Mouse (Mus musculus): ENCODE results near the gene Tmem156. TPM values are rescaled to one million over a fixed set of nuclear protein-coding genes. Genes with fewer than 3 reads are reported as not detected.

Tmem156 gene
- polyA plus RNA-seq, 1 experiment from 2014 or later, result 0.22 TPM

DNA sequence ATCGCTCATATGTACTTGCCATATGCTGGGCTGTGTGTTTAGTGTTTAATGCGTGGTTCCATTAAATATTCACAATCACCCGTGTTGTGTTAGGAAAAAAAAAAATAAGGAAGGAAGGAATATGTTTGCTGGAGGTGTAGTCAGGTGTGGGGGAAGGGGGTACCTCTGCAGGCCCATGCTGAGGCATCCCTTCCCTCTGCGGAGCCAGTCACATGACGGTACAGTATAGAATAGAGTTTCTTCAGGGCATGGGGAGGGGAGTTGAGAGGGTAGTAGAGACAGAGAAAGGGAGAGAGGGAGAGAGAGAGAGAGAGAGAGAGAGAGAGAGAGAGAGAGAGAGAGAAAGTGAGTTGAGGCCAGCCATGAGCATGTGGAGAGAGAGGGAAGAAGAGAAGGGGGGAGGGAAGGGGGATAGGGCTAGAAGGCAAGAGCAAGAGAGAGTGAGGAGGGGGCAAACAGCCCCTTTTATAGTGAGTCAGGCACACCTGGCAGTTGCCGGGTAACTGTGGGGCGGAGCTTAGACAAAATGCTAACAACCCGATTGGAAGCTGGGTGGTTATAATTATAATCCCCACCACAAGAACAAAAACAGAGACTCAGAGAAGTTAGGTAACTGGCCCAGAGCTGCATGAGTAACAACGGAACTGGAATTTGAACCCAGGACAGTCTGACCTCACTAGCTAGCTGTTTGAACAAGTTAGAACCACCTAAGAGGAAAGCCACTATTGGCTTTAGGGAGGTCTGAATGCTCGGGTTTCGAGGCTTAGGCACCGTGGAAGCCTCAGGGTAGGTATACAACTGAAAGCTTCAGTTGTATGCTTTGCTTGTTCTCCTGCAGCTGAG, 45.3 kb downstream of the Tmem156 start:
- H3K9me3 ChIP-seq (ENCODE audit: control insufficient read depth, low read length), result 0 out of 2 replicates have a peak, but pooled peaks cover 2% of the 10 kb centered on the region
- WGBS, result 46% methylated on average over 12 of the region's 12 CpGs
- H3K9ac ChIP-seq (replicated peaks; ENCODE audit: low read depth, low read length), result no peak overlapping the region
- peak; percentile 61 for ATAC-seq
- peaks cover 19% of the 10 kb centered on the region for H3K4me1 ChIP-seq (replicated peaks; ENCODE audit: control insufficient read depth, insufficient read depth, low read length)
- no peaks in the 10 kb centered on the region for H3K36me3 ChIP-seq (ENCODE audit: control insufficient read depth, insufficient read depth)
- H3K4me3 ChIP-seq (replicated peaks; ENCODE audit: low read length), result no peak overlapping the region
- H3K4me2 ChIP-seq (ENCODE audit: low read length), result peak overlapping the region; percentile 25; the same call in 1 of the 2 replicates
- no peaks in the 10 kb centered on the region for H3K27me3 ChIP-seq (replicated peaks; ENCODE audit: control insufficient read depth, insufficient read depth, low read length)
- peak overlapping the region; percentile 78 for H3K27ac ChIP-seq (ENCODE audit: low read length)

DNA sequence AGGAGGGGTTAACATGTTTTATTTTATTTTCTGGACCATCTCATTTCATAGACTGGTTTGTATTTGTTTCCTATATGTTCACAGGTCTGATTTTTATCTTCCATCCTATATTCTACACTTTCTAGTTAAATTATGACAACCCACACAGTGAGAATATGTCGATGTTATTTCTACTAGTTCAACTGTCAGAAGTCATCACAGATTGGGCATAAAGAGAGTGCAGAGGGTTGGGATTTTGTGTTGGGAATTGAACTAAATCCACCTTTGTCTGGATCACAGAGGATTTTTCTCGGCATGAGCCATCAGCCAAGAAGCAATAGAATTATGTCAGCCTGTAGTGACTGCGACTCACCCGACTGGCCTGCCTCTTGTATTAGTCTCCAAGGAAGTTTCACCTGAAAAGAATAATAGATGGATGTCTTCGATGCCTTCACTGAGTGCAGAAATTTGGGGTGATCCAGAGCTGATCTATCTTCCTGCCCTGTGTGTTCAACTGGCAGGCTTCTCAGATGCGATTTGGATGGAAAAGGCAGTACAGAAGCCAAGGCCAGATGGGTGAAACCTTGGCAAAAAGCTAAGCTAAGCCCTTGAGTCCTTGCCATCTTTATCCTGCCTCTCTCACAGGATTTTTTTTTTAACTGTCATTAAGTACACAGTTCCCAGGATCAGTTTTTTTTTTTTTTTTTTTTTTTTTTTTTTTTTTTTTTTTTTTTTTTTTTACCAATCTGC, 46.1 kb downstream of the Tmem156 start:
- Histone ChIP-seq H3K4me1 (replicated peaks; ENCODE audit: control insufficient read depth, insufficient read depth, low read length) (peaks cover 19% of the 10 kb centered on the region), H3K36me3 (ENCODE audit: control insufficient read depth, insufficient read depth) (no peaks in the 10 kb centered on the region), H3K4me2 (ENCODE audit: low read length) (no peak overlapping the region), H3K27ac (ENCODE audit: low read length) (peak overlapping the region; percentile 90), H3K27me3 (replicated peaks; ENCODE audit: control insufficient read depth, insufficient read depth, low read length) (no peaks in the 10 kb centered on the region), H3K9me3 (ENCODE audit: control insufficient read depth, low read length) (0 out of 2 replicates have a peak, but pooled peaks cover 2% of the 10 kb centered on the region), H3K4me3 (replicated peaks; ENCODE audit: low read length) (no peak overlapping the region), H3K9ac (replicated peaks; ENCODE audit: low read depth, low read length) (no peak overlapping the region)
- ATAC-seq, result peak; percentile 73
- 43% methylated on average over 6 of the region's 6 CpGs for WGBS

DNA sequence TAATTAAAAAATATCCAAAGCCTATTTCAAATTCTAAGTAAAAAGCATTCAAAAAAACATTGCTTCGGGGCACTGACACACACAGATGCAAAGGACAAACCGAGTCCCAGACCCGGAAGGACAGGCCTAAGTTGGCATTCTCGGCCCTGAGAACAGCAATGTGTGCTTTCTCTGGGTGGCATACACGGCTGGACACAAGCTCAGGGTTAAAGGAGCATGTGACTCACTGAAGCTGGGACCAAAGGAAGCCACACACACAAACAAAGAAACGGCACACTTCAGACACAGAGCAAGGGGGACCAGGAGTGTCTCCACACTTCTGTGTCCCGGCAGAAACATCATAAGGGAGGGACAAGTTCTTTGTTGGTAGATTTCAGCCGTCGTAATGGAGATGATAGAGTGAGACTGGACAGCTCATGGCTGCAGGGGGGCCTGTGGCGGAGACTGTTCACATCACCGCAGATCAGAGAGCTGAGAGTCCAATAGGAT, 48.5 kb downstream of the Tmem156 start:
- no peak overlapping the region for H3K4me2 ChIP-seq (ENCODE audit: low read length)
- WGBS, result 62% methylated on average over 11 of the region's 11 CpGs
- no peaks in the 10 kb centered on the region for H3K27me3 ChIP-seq (replicated peaks; ENCODE audit: control insufficient read depth, insufficient read depth, low read length)
- H3K36me3 ChIP-seq (ENCODE audit: control insufficient read depth, insufficient read depth), result no peaks in the 10 kb centered on the region
- H3K4me1 ChIP-seq (replicated peaks; ENCODE audit: control insufficient read depth, insufficient read depth, low read length), result peaks cover 29% of the 10 kb centered on the region
- no peak overlapping the region for H3K4me3 ChIP-seq (replicated peaks; ENCODE audit: low read length)
- H3K9me3 ChIP-seq (ENCODE audit: control insufficient read depth, low read length), result no peaks in the 10 kb centered on the region
- H3K9ac ChIP-seq (replicated peaks; ENCODE audit: low read depth, low read length), result no peak overlapping the region
- ATAC-seq, result no peak
- 0 out of 2 replicates have a peak overlapping the region, but pooled peaks have one; percentile 2 for H3K27ac ChIP-seq (ENCODE audit: low read length)

DNA sequence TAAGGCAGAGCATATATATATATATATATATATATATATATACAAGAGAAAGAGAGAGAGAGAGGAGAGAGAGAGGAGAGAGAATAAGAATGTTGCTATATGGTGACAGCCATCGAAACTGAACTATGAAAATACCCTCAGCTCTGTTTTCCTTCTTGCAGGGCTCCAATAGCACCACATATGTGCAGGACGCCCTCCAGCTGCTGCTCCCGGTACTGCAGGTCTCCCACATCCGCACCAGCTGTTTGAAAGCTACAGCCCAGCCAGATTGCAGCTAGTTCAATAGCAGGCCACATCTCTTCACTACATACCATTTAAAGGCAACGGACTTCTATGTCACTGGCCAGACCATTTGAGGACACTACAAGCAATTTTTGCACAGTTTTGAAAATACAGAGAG, 51.5 kb downstream of the Tmem156 start:
- Histone ChIP-seq H3K4me3 (replicated peaks; ENCODE audit: low read length) (no peak overlapping the region), H3K4me1 (replicated peaks; ENCODE audit: control insufficient read depth, insufficient read depth, low read length) (peaks cover 22% of the 10 kb centered on the region), H3K27ac (ENCODE audit: low read length) (no peak overlapping the region), H3K9me3 (ENCODE audit: control insufficient read depth, low read length) (no peaks in the 10 kb centered on the region), H3K4me2 (ENCODE audit: low read length) (no peak overlapping the region), H3K27me3 (replicated peaks; ENCODE audit: control insufficient read depth, insufficient read depth, low read length) (no peaks in the 10 kb centered on the region), H3K36me3 (ENCODE audit: control insufficient read depth, insufficient read depth) (no peaks in the 10 kb centered on the region), H3K9ac (replicated peaks; ENCODE audit: low read depth, low read length) (no peak overlapping the region)
- 64% methylated on average over 5 of the region's 5 CpGs for WGBS
- no peak for ATAC-seq

DNA sequence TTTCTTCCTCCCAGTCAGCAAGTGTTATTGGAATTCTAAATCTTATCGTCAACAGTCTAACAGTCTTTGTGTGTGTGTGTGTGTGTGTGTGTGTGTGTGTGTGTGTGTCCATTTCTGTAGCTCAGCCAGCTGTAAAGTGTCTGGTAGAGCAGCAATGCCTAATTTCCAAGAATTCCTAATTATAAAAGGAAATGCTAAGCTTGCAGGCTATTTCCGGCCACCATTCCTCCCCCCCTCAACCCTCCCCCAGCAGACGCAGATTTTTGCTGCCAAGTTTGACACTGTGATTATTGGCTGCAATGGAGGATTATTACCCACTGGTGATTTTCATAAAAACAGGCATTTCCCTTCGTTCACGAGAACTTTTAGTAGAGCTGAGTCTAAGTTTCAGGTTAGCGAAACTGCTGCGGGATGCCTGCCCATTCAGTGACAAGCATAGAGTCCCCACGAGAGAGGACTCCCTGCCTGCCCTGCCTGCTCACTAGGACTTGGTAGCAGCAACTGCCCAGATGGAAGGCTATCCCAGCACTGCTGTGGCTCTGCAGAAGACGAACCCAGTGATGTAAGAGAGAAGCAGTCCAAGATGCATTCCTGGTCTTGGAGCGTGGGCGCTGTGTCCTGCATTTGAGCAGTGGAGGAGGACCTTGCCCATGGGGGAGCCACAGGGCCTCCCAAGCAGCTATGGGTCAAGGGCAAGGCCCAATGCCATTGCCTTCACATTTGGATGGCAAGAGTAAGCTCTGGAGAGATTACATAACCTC, 52.9 kb downstream of the Tmem156 start:
- 52% methylated on average over 11 of the region's 11 CpGs for WGBS
- Histone ChIP-seq H3K4me1 (replicated peaks; ENCODE audit: control insufficient read depth, insufficient read depth, low read length) (peaks cover 20% of the 10 kb centered on the region), H3K4me2 (ENCODE audit: low read length) (no peak overlapping the region), H3K27me3 (replicated peaks; ENCODE audit: control insufficient read depth, insufficient read depth, low read length) (no peaks in the 10 kb centered on the region), H3K9me3 (ENCODE audit: control insufficient read depth, low read length) (no peaks in the 10 kb centered on the region), H3K4me3 (replicated peaks; ENCODE audit: low read length) (no peak overlapping the region), H3K9ac (replicated peaks; ENCODE audit: low read depth, low read length) (no peak overlapping the region), H3K36me3 (ENCODE audit: control insufficient read depth, insufficient read depth) (no peaks in the 10 kb centered on the region), H3K27ac (ENCODE audit: low read length) (peak overlapping the region; percentile 39)
- ATAC-seq, result peak; percentile 38

DNA sequence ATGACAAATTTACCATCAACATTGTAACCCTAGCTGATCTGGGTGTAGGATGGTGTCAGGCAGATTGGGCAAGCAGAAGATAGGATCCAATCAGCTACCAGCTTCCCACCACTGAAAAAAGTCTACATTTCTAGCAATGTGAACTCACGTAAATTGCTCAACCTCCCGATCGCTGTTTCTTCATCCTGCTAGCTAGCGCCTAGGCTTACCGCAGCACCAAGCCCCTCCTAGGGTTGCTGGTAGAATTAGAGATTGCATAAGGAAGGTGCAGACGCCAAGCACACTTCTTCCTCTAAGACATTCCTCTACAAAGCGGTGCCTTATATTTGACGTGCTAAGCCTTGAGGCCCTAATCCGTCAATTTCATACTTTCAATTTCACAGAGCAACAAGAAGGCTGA, 53.6 kb downstream of the Tmem156 start:
- Histone ChIP-seq H3K4me3 (replicated peaks; ENCODE audit: low read length) (no peak overlapping the region), H3K4me2 (ENCODE audit: low read length) (no peak overlapping the region), H3K9ac (replicated peaks; ENCODE audit: low read depth, low read length) (no peak overlapping the region), H3K36me3 (ENCODE audit: control insufficient read depth, insufficient read depth) (no peaks in the 10 kb centered on the region), H3K9me3 (ENCODE audit: control insufficient read depth, low read length) (no peaks in the 10 kb centered on the region), H3K4me1 (replicated peaks; ENCODE audit: control insufficient read depth, insufficient read depth, low read length) (peaks cover 20% of the 10 kb centered on the region), H3K27me3 (replicated peaks; ENCODE audit: control insufficient read depth, insufficient read depth, low read length) (no peaks in the 10 kb centered on the region), H3K27ac (ENCODE audit: low read length) (peak overlapping the region; percentile 13)
- WGBS, result 74% methylated on average over 9 of the region's 9 CpGs
- ATAC-seq, result no peak

DNA sequence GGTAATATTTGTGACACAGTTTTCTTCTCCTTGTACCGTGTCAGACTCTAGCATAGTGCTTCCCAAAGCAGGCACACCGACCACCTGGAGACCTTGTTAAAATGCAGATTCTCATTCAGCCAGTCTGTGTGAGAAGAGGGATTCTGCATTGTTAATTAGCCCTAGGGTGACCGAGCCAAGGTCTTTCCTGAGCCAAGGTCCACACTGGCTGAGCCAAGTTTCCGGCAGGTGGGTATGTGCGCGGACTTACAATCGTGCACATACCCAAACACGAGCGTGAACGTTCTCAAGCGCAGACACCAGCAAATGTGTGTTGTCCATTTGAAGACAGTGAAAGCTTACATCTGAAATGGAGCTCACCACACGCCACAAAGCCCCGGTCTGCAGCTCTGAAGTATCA, 55.3 kb downstream of the Tmem156 start:
- peak overlapping the region; percentile 21 for H3K4me2 ChIP-seq (ENCODE audit: low read length)
- ATAC-seq, result peak; percentile 73
- H3K36me3 ChIP-seq (ENCODE audit: control insufficient read depth, insufficient read depth), result no peaks in the 10 kb centered on the region
- H3K9me3 ChIP-seq (ENCODE audit: control insufficient read depth, low read length), result no peaks in the 10 kb centered on the region
- peaks cover 20% of the 10 kb centered on the region for H3K4me1 ChIP-seq (replicated peaks; ENCODE audit: control insufficient read depth, insufficient read depth, low read length)
- no peak overlapping the region for H3K9ac ChIP-seq (replicated peaks; ENCODE audit: low read depth, low read length)
- no peak overlapping the region for H3K4me3 ChIP-seq (replicated peaks; ENCODE audit: low read length)
- no peaks in the 10 kb centered on the region for H3K27me3 ChIP-seq (replicated peaks; ENCODE audit: control insufficient read depth, insufficient read depth, low read length)
- peak overlapping the region; percentile 37; the same call in 1 of the 2 replicates for H3K27ac ChIP-seq (ENCODE audit: low read length)
- WGBS, result 27% methylated on average over 13 of the region's 13 CpGs

DNA sequence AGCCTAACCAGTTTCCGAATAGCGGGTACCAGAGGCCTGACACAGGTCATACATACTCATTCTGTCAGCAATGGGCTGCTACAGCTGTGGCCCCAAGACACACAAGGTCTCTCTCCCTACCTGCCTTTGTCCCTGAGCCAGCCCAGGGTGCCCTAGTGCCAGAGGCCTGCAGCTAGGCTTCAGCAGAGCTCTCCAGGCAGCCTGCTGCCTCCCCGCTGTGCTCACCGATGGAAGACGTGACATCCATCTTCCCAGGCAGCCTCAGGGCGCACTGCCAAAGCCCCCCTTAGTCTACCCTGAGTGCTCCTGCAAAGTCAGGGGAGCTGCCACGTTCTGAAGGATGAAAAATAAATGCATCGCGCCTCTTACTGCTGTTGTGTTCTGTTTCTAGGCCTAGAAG, 63.9 kb downstream of the Tmem156 start:
- no peaks in the 10 kb centered on the region for H3K9me3 ChIP-seq (ENCODE audit: control insufficient read depth, low read length)
- peaks cover 4% of the 10 kb centered on the region for H3K4me1 ChIP-seq (replicated peaks; ENCODE audit: control insufficient read depth, insufficient read depth, low read length)
- H3K27ac ChIP-seq (ENCODE audit: low read length), result no peak overlapping the region; the same call in 1 of the 2 replicates
- no peaks in the 10 kb centered on the region for H3K27me3 ChIP-seq (replicated peaks; ENCODE audit: control insufficient read depth, insufficient read depth, low read length)
- peak overlapping the region; percentile 10; the same call in 1 of the 2 replicates for H3K9ac ChIP-seq (replicated peaks; ENCODE audit: low read depth, low read length)
- H3K4me2 ChIP-seq (ENCODE audit: low read length), result no peak overlapping the region
- H3K36me3 ChIP-seq (ENCODE audit: control insufficient read depth, insufficient read depth), result no peaks in the 10 kb centered on the region
- H3K4me3 ChIP-seq (replicated peaks; ENCODE audit: low read length), result no peak overlapping the region
- peak; percentile 64 for ATAC-seq
- WGBS, result 30% methylated on average over 9 of the region's 9 CpGs

DNA sequence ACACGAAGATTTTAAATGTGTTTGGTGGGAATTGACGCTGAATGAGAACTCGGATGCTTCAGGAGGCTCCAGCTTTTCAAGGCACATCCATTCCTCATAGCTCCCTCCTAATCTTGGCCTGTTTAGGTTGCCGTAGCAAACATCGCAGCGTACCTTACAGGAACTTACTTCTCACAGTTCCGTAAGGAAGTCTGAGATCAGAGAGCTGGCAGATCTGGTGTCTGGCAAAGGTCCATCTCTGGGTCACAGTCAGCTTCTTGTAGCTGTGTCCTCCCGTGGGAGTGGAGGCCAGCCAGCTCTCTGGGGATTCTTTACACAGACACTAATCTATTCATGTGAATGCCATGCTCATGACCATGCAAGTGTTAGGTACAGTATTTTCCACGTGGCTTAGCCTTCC, 65.2 kb downstream of the Tmem156 start:
- Histone ChIP-seq H3K9me3 (ENCODE audit: control insufficient read depth, low read length) (no peaks in the 10 kb centered on the region), H3K9ac (replicated peaks; ENCODE audit: low read depth, low read length) (no peak overlapping the region), H3K4me2 (ENCODE audit: low read length) (no peak overlapping the region), H3K27me3 (replicated peaks; ENCODE audit: control insufficient read depth, insufficient read depth, low read length) (no peaks in the 10 kb centered on the region), H3K4me1 (replicated peaks; ENCODE audit: control insufficient read depth, insufficient read depth, low read length) (peaks cover 4% of the 10 kb centered on the region), H3K4me3 (replicated peaks; ENCODE audit: low read length) (no peak overlapping the region), H3K36me3 (ENCODE audit: control insufficient read depth, insufficient read depth) (no peaks in the 10 kb centered on the region), H3K27ac (ENCODE audit: low read length) (no peak overlapping the region)
- WGBS, result 52% methylated on average over 9 of the region's 9 CpGs
- no peak for ATAC-seq
